Mouse (Mus musculus): ENCODE measurements around the gene Sema4g.
A peak's percentile ranks its signal among the peaks of the same experiment; 100 is the strongest.

The Sema4g gene

DNA sequence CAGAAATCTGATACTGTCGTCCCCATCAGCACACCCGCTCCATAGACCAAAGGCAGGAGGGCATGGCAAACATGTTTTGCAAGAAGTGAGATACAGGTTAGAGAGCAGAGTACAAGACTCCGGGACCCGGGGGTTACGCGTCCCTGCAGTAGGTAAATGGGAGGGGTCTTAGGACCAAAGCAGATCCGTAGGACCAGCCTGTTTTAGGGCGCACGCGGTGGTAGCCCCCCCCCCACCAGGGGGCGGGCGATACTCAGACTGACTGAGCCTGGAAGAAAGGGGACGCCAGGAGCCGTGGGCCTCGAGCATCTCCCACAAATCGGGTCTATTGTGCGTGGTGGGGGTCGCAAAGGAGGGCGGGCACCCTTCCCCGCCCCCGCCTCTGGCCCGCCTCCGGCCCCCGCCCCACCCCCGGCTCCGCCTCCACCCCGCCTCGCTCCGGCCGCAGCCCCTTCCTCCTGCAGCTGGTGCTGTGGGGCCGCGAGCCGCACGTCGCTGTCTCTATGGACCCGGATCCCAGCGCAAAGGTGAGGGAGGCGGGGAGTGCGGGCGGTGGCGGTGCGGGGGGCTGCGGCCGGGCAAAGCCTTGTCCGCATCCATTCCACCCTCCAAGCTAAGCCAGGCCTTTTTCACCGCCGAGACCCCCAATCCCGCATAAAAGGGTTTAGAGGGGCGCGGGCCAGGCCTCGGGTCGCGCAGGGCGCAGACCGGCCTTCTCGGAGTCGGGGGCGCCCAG, at the start of gene Sema4g:
Gene Sema4g (plus strand): TSS at position 271 of the 736 bp plus-strand sequence.
- DNase-seq (ENCODE audit: extremely low read depth, low read depth, low spot score) = no peak

DNA sequence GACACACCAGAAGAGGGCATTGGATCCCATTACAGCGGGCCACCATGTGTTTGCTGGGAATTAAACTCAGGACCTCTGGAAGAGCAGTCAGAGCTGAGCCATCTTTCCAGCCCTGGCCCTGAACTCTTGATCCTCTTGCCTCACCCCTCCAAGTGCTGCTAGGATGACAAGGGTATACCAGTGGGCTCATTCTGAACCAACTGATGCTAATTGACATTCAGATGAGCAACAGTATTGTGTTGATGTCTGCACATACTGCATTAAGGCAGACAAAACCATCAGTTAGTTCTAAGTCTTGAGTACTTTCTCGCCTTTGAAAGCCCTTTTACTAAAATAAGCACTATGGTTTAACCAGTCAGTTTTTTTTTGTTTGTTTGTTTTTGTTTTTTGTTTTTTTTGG, 29.3 kb upstream of the Sema4g start:
- no peak for DNase-seq (ENCODE audit: extremely low read depth, low read depth, low spot score)

DNA sequence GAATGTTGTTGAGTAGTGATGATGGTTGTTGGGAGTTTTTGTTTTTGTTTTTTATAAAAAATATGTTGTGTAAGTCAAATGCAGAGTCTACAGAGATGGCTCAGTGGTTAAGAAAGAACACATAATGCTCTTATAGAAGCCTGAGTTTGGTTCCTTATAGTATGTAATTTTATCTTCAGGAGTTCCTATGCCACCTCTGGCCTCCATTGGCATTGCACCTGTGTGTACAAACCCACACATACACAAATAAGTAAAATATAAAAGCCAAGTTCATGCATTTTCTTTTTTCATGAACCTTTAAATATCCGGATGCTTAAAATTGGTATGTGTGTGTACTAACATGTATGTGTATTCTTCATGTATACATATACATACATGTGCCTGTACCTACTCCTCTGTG, 22.9 kb upstream of the Sema4g start:
- no peak for DNase-seq (ENCODE audit: extremely low read depth, low read depth, low spot score)

- DNase-seq (ENCODE audit: extremely low read depth, low read depth, low spot score) = no peak
These were observed 20.6 kb upstream of the Sema4g start for GRCm38 (mm10) chr19:44968329-44968728.

- DNase-seq (ENCODE audit: extremely low read depth, low read depth, low spot score) = no peak
These were observed 12.3 kb upstream of the Sema4g start for GRCm38 (mm10) chr19:44976636-44977035.

DNA sequence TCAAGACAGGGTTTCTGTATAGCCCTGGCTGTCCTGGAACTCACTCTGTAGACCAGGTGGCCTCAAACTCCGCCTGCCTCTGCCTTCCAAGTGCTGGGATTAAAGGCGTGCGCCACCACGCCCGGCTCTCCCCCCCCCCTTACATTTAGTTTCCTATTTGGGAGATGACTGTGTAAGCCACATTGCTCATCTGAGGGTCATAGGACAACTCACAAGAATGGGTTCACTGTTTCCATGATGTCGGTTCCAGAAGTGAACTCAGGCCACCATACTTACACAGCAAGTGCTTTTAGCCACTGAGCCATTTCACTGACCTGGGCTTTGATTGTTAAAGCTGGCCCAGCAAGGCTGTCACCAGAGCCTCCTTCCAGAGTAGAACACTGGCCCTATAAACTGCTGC, 11.8 kb upstream of the Sema4g start:
- DNase-seq (ENCODE audit: extremely low read depth, low read depth, low spot score) = no peak

GRCm38 (mm10) chr19:44980787-44981186, 8.1 kb upstream of the Sema4g start:
- no peak for DNase-seq (ENCODE audit: extremely low read depth, low read depth, low spot score)

GRCm38 (mm10) chr19:44982477-44983115, 6.3 kb upstream of the Sema4g start:
- DNase-seq (ENCODE audit: extremely low read depth, low read depth, low spot score) = no peak

DNA sequence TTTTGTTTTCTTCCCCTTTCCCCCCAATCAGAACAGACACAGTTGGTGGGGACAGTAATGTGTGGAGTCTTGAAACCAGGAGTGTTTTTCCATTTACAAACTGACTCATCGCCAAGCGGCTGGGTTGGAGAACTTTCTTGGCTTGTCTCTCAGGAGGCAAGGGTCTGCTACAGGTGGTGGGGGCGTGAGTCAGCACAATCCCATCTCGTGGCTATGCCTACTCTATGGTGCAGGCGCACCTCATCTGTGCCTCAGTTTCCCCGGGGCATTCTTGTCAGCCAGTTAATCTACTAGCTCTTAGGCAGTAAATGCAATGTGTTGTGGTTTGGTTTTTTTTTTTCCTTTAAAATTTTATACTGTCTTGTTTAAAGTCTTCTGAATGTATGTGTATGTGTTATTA, 5.5 kb upstream of the Sema4g start:
- DNase-seq (ENCODE audit: extremely low read depth, low read depth, low spot score) = no peak

DNA sequence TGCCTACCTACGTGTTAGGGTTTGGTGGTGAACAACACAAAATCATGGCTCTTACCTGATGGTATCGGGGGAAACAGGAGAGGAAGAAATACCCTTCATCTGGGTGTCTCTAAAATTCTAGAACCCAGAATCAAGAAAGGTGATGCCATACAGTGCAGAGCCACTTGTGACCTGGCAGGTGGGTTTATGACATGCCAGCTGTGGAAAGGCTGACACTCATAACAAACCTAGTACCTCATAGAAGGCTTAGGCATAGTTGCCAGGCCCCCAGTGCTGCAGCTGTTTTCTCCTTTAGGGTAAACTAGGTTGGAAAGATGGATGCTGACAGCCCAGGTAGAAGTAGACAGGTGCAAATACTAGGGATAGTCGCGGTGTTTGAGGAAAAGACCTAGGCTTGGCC, 4.5 kb upstream of the Sema4g start:
- DNase-seq (ENCODE audit: extremely low read depth, low read depth, low spot score) = no peak

GRCm38 (mm10) chr19:44985159-44985988, 3.5 kb upstream of the Sema4g start:
- DNase-seq (ENCODE audit: extremely low read depth, low read depth, low spot score) = peak; percentile 64

GRCm38 (mm10) chr19:44987004-44987403, 1.9 kb upstream of the Sema4g start:
- DNase-seq (ENCODE audit: extremely low read depth, low read depth, low spot score) = no peak

DNA sequence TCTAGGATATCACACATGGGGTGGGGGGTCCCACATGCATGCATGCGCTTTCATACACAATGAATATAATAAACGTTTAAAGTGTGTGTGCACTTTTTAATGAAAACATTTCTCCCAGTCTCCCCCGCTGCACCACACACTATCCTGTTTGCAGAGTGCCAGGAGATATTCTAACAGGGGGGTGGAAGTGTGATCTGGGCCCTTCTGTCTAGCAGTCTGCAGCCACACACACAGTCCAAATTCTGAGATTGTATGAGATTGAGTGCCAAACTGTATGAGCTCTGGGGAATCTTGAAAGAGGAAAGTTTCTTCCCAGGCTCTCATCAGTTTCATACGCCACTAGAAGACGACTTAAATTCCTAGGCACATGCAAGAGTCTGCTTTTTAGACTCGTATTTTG, 1.1 kb upstream of the Sema4g start:
- DNase-seq (ENCODE audit: extremely low read depth, low read depth, low spot score) = no peak

GRCm38 (mm10) chr19:44988321-44988720, 580 bp upstream of the Sema4g start:
- no peak for DNase-seq (ENCODE audit: extremely low read depth, low read depth, low spot score)

DNA sequence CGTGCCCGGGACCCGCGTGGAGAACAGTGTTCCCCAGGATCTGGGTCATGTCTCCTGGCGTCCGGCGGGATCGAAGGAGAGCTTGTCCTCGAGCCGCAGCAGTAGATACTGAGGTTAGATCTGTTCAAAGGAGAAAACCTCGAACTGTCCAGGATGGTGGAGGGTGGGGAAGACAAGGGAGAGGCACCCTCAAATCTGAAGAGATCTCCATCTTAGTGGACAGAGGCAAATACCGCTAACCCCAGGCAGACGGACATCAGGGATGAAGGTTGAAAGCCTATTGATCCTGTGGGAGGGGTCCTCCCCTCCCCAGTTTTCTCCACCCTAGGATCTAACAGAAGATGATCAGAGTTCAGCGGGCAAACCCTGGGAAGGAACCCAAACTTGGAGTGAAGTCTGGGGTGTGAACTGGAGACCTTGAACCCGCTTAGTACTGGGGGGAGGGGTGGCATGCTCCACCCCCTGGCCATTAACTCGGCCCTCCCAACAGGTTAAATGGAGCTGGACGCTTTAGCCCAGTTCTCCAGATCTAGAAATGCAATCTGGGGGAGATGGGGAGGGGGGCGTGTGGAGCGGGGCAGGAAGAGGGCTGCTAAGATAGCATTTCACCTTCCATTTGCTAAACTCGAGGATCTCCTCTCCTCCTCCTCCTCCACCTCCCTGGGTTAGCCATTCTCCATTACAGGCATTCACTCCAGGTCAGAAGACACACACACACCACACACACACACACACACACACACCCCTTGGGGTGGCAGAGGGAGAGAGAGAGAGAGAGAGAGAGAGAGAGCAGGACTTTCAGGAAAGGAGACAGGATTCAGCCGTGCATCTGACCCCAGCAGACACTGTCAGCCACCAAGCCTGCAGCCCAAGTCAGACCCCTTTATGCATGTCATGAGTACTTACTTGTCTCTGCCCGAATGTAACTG, 930 bp downstream of the Sema4g start:
- no peak for DNase-seq (ENCODE audit: extremely low read depth, low read depth, low spot score)

DNA sequence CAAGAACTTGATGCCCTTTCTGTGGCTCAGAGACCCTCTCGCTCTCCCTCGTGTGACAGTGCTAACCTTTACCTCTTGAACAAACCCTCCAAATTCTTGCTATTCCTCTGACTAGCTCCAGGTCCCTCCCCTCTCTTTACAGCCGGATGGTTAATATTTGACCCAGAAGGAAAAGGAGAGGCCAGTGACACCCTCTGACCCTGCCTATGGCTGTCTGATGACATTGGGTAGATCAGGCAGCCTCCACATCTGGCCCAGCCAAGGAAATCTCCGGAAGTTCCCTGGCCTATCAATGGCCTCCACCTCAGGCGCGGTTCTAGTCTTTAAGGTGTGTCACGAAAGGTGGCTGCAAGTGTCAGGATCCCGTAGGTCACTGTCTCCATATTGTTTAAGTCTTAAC, 2.1 kb downstream of the Sema4g start:
- no peak for DNase-seq (ENCODE audit: extremely low read depth, low read depth, low spot score)

GRCm38 (mm10) chr19:44992246-44992645, 3.3 kb downstream of the Sema4g start:
- no peak for DNase-seq (ENCODE audit: extremely low read depth, low read depth, low spot score)

DNA sequence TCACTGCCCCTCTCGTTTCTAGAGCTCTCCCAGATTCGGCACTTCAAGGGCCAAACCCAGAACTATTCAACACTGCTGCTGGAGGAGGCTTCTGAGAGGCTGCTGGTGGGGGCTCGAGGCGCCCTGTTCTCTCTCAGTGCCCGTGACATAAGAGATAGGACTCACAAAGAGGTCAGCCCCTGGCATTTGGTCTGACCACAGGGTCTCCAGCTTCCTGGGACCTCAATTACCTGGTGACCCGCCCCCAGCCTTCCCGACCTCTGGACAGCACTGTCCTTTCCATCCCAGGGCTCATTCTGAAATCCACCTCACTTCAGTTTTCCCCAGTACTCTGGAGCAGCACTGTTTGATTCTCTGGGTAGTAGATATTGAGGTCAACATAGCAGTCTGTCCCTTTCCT, 3.8 kb downstream of the Sema4g start:
- no peak for DNase-seq (ENCODE audit: extremely low read depth, low read depth, low spot score)

GRCm38 (mm10) chr19:44997786-44998185, 8.9 kb downstream of the Sema4g start:
- DNase-seq (ENCODE audit: extremely low read depth, low read depth, low spot score) = no peak

GRCm38 (mm10) chr19:44999647-45000046, 10.7 kb downstream of the Sema4g start:
- no peak for DNase-seq (ENCODE audit: extremely low read depth, low read depth, low spot score)

DNA sequence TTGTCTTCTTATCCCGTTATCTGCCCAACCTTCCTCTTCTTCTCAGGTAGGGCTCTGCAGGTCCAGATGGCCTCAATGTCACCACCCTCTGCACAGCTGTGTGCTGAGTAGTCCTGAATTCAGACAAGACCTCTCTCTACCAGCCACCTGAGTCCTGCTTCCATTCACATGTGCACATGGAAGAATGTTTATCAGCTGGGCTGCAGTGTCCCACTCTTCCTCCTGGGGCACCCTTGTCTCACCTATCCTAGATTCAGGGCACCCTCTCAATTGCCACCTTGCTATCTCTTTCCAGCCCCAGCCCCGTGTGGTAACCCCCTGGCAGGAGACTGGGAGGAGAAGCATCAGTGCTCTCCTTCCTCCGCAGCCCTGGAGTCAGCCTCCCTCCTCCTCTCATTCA, 13.4 kb downstream of the Sema4g start:
- DNase-seq (ENCODE audit: extremely low read depth, low read depth, low spot score) = no peak
